Mouse (Mus musculus): ENCODE data around the gene Arhgap20. TPM values are rescaled to one million over a fixed set of nuclear protein-coding genes. Genes with fewer than 3 reads are reported as not detected.

The Arhgap20 gene
- total and polyA plus RNA-seq, 3 experiments: 0.54 to 0.93 (median 0.60) TPM

- TF ChIP-seq ETS1 (conservative IDR thresholded peaks at IDR 0.05; ENCODE audit: low read depth, low read length): no peak
- TF ChIP-seq TCF12 (IDR thresholded peaks at IDR 0.05; ENCODE audit: low read depth, low read length): no peak
- TF ChIP-seq MYC (IDR thresholded peaks at IDR 0.05; ENCODE audit: low read depth, low read length): no peak
- TF ChIP-seq USF2 (conservative IDR thresholded peaks at IDR 0.05; ENCODE audit: low read depth, low read length): no peak
- no peak for TF ChIP-seq POLR2AphosphoS2 (IDR thresholded peaks at IDR 0.05; ENCODE audit: low read depth, low read length)
- TF ChIP-seq E2F4 (IDR thresholded peaks at IDR 0.05; ENCODE audit: insufficient replicate concordance, low read depth, low read length): no peak
- no peak for TF ChIP-seq ELF1 (IDR thresholded peaks at IDR 0.05; ENCODE audit: low read depth, low read length)
- H3K4me3 ChIP-seq (replicated peaks in 1 of 3; ENCODE audit: low read depth in 2 of 3, low read length in 2 of 3, poor library complexity in 1 of 3): no peak overlapping the region
- H3K79me2 ChIP-seq (replicated peaks; ENCODE audit: control insufficient read depth, extremely low read depth, insufficient read depth, poor library complexity, severe bottlenecking): no peaks in the 10 kb centered on the region
- no peak overlapping the region for H3K27ac ChIP-seq (ENCODE audit: insufficient read depth, low read depth)
- dilution Hi-C loops (cut with MboI; ENCODE audit: extremely low pct_ligation_motif_present, extremely low pct_unique_long_range_greater_than_20kb, low sequenced_read_pairs): no loop called here
- no peak for DNase-seq (ENCODE audit: extremely low read depth)
- H3K27me3 ChIP-seq (replicated peaks): no peaks in the 10 kb centered on the region
- no peaks in the 10 kb centered on the region for H3K36me3 ChIP-seq (replicated peaks in 1 of 2; ENCODE audit: control insufficient read depth in 1 of 2, insufficient read depth in 1 of 2, low read length in 1 of 2)
- H3K4me2 ChIP-seq (ENCODE audit: insufficient read depth, low read depth, poor library complexity, severe bottlenecking): no peak overlapping the region
- no peaks in the 10 kb centered on the region for H3K9me3 ChIP-seq (replicated peaks; ENCODE audit: low read length)
- in situ Hi-C loops (cut with MboI; ENCODE audit: low pct_ligation_motif_present, low pct_unique_long_range_greater_than_20kb, low sequenced_read_pairs): no loop called here
- no peak overlapping the region for H3K9ac ChIP-seq (ENCODE audit: insufficient read depth, low read depth)
- peaks cover 0 to 10% of the 10 kb centered on the region in 2 experiments; a peak in 1 of 4 replicates for H3K4me1 ChIP-seq (ENCODE audit: control insufficient read depth in 1 of 2, insufficient read depth in 2 of 2)
Observed at GRCm38 (mm10) chr9:51875531-51875930, 110.4 kb downstream of the Arhgap20 start.

GRCm38 (mm10) chr9:51881386-51881785 is 116.2 kb downstream of the Arhgap20 start:
- Histone ChIP-seq H3K9me3 (replicated peaks; ENCODE audit: low read length) (no peaks in the 10 kb centered on the region), H3K4me3 (replicated peaks in 1 of 3; ENCODE audit: low read depth in 2 of 3, low read length in 2 of 3, poor library complexity in 1 of 3) (no peak overlapping the region), H3K27me3 (replicated peaks) (no peaks in the 10 kb centered on the region), H3K79me2 (replicated peaks; ENCODE audit: control insufficient read depth, extremely low read depth, insufficient read depth, poor library complexity, severe bottlenecking) (no peaks in the 10 kb centered on the region), H3K27ac (ENCODE audit: insufficient read depth, low read depth) (no peak overlapping the region), H3K9ac (ENCODE audit: insufficient read depth, low read depth) (no peak overlapping the region), H3K4me2 (ENCODE audit: insufficient read depth, low read depth, poor library complexity, severe bottlenecking) (no peak overlapping the region), H3K36me3 (replicated peaks in 1 of 2; ENCODE audit: control insufficient read depth in 1 of 2, insufficient read depth in 1 of 2, low read length in 1 of 2) (no peaks in the 10 kb centered on the region), H3K4me1 (ENCODE audit: control insufficient read depth in 1 of 2, insufficient read depth in 2 of 2) (no peaks in the 10 kb centered on the region)
- TF ChIP-seq POLR2A (IDR thresholded peaks at IDR 0.05; ENCODE audit: low read depth, low read length): no peak
- TF ChIP-seq JUND (conservative IDR thresholded peaks at IDR 0.05; ENCODE audit: low read depth, low read length): no peak
- no peak for TF ChIP-seq HCFC1 (IDR thresholded peaks at IDR 0.05; ENCODE audit: low read depth, low read length)
- no peak for TF ChIP-seq ZC3H11A (IDR thresholded peaks at IDR 0.05; ENCODE audit: low read depth, low read length)
- TF ChIP-seq ETS1 (conservative IDR thresholded peaks at IDR 0.05; ENCODE audit: low read depth, low read length): no peak
- no peak for TF ChIP-seq JUN (IDR thresholded peaks at IDR 0.05; ENCODE audit: insufficient read depth, low read depth, low read length)
- TF ChIP-seq USF2 (conservative IDR thresholded peaks at IDR 0.05; ENCODE audit: low read depth, low read length): no peak
- no peak for TF ChIP-seq ZKSCAN1 (IDR thresholded peaks at IDR 0.05; ENCODE audit: borderline replicate concordance, low read depth, low read length)
- no peak for TF ChIP-seq POLR2AphosphoS2 (IDR thresholded peaks at IDR 0.05; ENCODE audit: low read depth, low read length)
- no peak for TF ChIP-seq MAZ (IDR thresholded peaks at IDR 0.05; ENCODE audit: low read depth, low read length)
- TF ChIP-seq TCF12 (IDR thresholded peaks at IDR 0.05; ENCODE audit: low read depth, low read length): no peak
- in situ Hi-C loops (cut with MboI; ENCODE audit: low pct_ligation_motif_present, low pct_unique_long_range_greater_than_20kb, low sequenced_read_pairs): no loop called here
- DNase-seq (ENCODE audit: extremely low read depth): no peak
- dilution Hi-C loops (cut with MboI; ENCODE audit: extremely low pct_ligation_motif_present, extremely low pct_unique_long_range_greater_than_20kb, low sequenced_read_pairs): no loop called here

Data from CH12.LX (cell line).